Mouse (Mus musculus) 3134 (cell line): ENCODE data around the gene Nemp2.
"Not testable (repeated sequence)": the region's sequence is repeated elsewhere in the genome, so short reads cannot be mapped to it uniquely, and the experiment has no call there.

Experiments
- DNase-seq: peaks from one replicate; pipeline ENCODE4 v3.0.0-alpha.2; 2011; ENCODE audit warnings: low spot score; ENCODE audit not compliant: insufficient read length; ENCODE audit errors: extremely low read depth

Gene Nemp2

GRCm38 (mm10) chr1:52652601-52653253 is 22.2 kb downstream of the Nemp2 start:
- no peak for DNase-seq

GRCm38 (mm10) chr1:52653366-52653765 is 22.9 kb downstream of the Nemp2 start:
- no peak for DNase-seq

GRCm38 (mm10) chr1:52655153-52655552 is 24.6 kb downstream of the Nemp2 start:
- no peak for DNase-seq

GRCm38 (mm10) chr1:52658160-52658559 is 27.7 kb downstream of the Nemp2 start:
- DNase-seq = no peak

GRCm38 (mm10) chr1:52660278-52660677 is 29.8 kb downstream of the Nemp2 start:
- no peak for DNase-seq

GRCm38 (mm10) chr1:52660765-52661164 is 30.3 kb downstream of the Nemp2 start:
- DNase-seq = no peak

- DNase-seq = no peak
These were observed 32.7 kb downstream of the Nemp2 start for GRCm38 (mm10) chr1:52663228-52663627.

- no peak for DNase-seq
These were observed 38.3 kb downstream of the Nemp2 start for GRCm38 (mm10) chr1:52668743-52669323.

- DNase-seq = no peak
These were observed 39.4 kb downstream of the Nemp2 start for GRCm38 (mm10) chr1:52669931-52670330.

GRCm38 (mm10) chr1:52675561-52676551 is 45.4 kb downstream of the Nemp2 start:
- DNase-seq = no peak

GRCm38 (mm10) chr1:52676621-52677020 is 46.1 kb downstream of the Nemp2 start:
- no peak for DNase-seq

- no peak for DNase-seq
These were observed 53.0 kb downstream of the Nemp2 start for GRCm38 (mm10) chr1:52683550-52683949.

GRCm38 (mm10) chr1:52687636-52688035 is 57.1 kb downstream of the Nemp2 start:
- no peak for DNase-seq

GRCm38 (mm10) chr1:52694456-52694855 is 64.0 kb downstream of the Nemp2 start:
- DNase-seq = not testable (repeated sequence)
